In genomic region chr11:32650236-32650749, GRCm38 (mm10) we compare ENCODE assay signal across 15 mouse cellular contexts. TPM values are rescaled to one million over a fixed set of nuclear protein-coding genes. Genes with fewer than 3 reads are reported as not detected.
DNase-seq lines count a peak whose midpoint lies in the region; ATAC-seq and TF ChIP-seq lines count a peak whose summit lies in the region.
"Had no signal": no experiment of that assay in that cellular context is flagged by ENCODE, and none has a peak within 500 bp of the region (broad histone marks: within the 10 kb centered on the region; RNA-seq: fewer than 3 reads in every experiment).

No protein-coding gene starts in this region.

- no peak; the same call in 1 of the 2 replicates for ATAC-seq in kidney, postnatal 0 days (replicated peaks; ENCODE audit: low FRiP score, low read depth)
- no peak for ATAC-seq in intestine, embryonic 15.5 days
- no peak for ATAC-seq in stomach, embryonic 16.5 days (ENCODE audit: insufficient read depth, low FRiP score)
- ATAC-seq in frontal cortex, adult (ENCODE audit: low TSS enrichment) = no peak

- no peak for DNase-seq in kidney, postnatal 0 days (ENCODE audit: low spot score)
- no peak for DNase-seq in kidney, adult 11 months
- DNase-seq in left cerebral cortex, adult 11 months (ENCODE audit: low spot score) = no peak
- DNase-seq: cerebellum, postnatal 14 days; lung, postnatal 10 days; right cerebral cortex, adult 18-20 months; spleen, adult 18-20 months had no signal

- no peaks in the 10 kb centered on the region for H3K9me3 ChIP-seq in kidney, postnatal 0 days (replicated peaks; ENCODE audit: low read length)
- no peaks in the 10 kb centered on the region for H3K9me3 ChIP-seq in intestine, embryonic 15.5 days
- no peaks in the 10 kb centered on the region for H3K9me3 ChIP-seq in stomach, embryonic 16.5 days (replicated peaks; ENCODE audit: control insufficient read depth, low read length)
- H3K9me3 ChIP-seq: forebrain, embryonic 10.5 days; heart, embryonic 12.5 days; midbrain, embryonic 10.5 days had no signal

- H3K4me3 ChIP-seq in kidney, postnatal 0 days (replicated peaks; ENCODE audit: low read depth, low read length) = no peak overlapping the region
- H3K4me3 ChIP-seq in bone marrow, adult 2 months (replicated peaks; ENCODE audit: control insufficient read depth, low read depth, low read length) = no peak overlapping the region
- H3K4me3 ChIP-seq in intestine, embryonic 15.5 days (replicated peaks) = no peak overlapping the region
- H3K4me3 ChIP-seq in stomach, embryonic 16.5 days (replicated peaks; ENCODE audit: low read length) = no peak overlapping the region
- H3K4me3 ChIP-seq: forebrain, embryonic 10.5 days; heart, embryonic 12.5 days; midbrain, embryonic 10.5 days; myocyte had no signal

- no peak for TF ChIP-seq POLR2A in bone marrow, adult 2 months (IDR thresholded peaks at IDR 0.05; ENCODE audit: borderline replicate concordance, control insufficient read depth, low read depth, low read length)

- H3K36me3 ChIP-seq in kidney, postnatal 0 days (ENCODE audit: insufficient read depth, low read length) = no peaks in the 10 kb centered on the region
- no peaks in the 10 kb centered on the region for H3K36me3 ChIP-seq in intestine, embryonic 15.5 days
- no peaks in the 10 kb centered on the region; the same call in 1 of the 2 replicates for H3K36me3 ChIP-seq in stomach, embryonic 16.5 days (ENCODE audit: control insufficient read depth, insufficient read depth, low read length)

- H3K27ac ChIP-seq in kidney, postnatal 0 days = peak overlapping the region; percentile 84
- peak overlapping the region; percentile 15; the same call in 1 of the 2 replicates for H3K27ac ChIP-seq in bone marrow, adult 2 months (ENCODE audit: control insufficient read depth, insufficient read depth, low read depth, low read length, poor library complexity)
- H3K27ac ChIP-seq in intestine, embryonic 15.5 days = peak overlapping the region; percentile 2; the same call in 1 of the 2 replicates
- peak overlapping the region; percentile 72 for H3K27ac ChIP-seq in stomach, embryonic 16.5 days (ENCODE audit: low read length)
- H3K27ac ChIP-seq: forebrain, embryonic 10.5 days; midbrain, embryonic 10.5 days had no signal

- no peak for TF ChIP-seq CTCF in kidney, postnatal 0 days (IDR thresholded peaks at IDR 0.05; ENCODE audit: low read depth)
- TF ChIP-seq CTCF in bone marrow, adult 2 months (IDR thresholded peaks at IDR 0.05; ENCODE audit: control insufficient read depth, insufficient read depth, low read length) = no peak

- H3K27me3 ChIP-seq in kidney, postnatal 0 days (ENCODE audit: insufficient read depth, low read length) = no peaks in the 10 kb centered on the region
- H3K27me3 ChIP-seq in intestine, embryonic 15.5 days (replicated peaks) = no peaks in the 10 kb centered on the region
- no peaks in the 10 kb centered on the region for H3K27me3 ChIP-seq in stomach, embryonic 16.5 days (ENCODE audit: control insufficient read depth, insufficient read depth, low read length)
- H3K27me3 ChIP-seq: heart, embryonic 12.5 days had no signal

- peaks cover 12% of the 10 kb centered on the region; the same call in 1 of the 2 replicates for H3K4me1 ChIP-seq in kidney, postnatal 0 days (replicated peaks; ENCODE audit: insufficient read depth, low read length)
- H3K4me1 ChIP-seq in bone marrow, adult 2 months (ENCODE audit: control insufficient read depth, insufficient read depth, low read length) = peaks cover 5% of the 10 kb centered on the region
- H3K4me1 ChIP-seq in intestine, embryonic 15.5 days (replicated peaks) = peaks cover 6% of the 10 kb centered on the region
- H3K4me1 ChIP-seq in stomach, embryonic 16.5 days (ENCODE audit: control insufficient read depth, insufficient read depth, low read length) = 0 out of 2 replicates have a peak, but pooled peaks cover 10% of the 10 kb centered on the region
- H3K4me1 ChIP-seq: forebrain, embryonic 10.5 days; midbrain, embryonic 10.5 days had no signal

- peak overlapping the region; percentile 1; the same call in 1 of the 2 replicates for H3K9ac ChIP-seq in kidney, postnatal 0 days (ENCODE audit: low read depth, low read length)
- H3K9ac ChIP-seq in intestine, embryonic 15.5 days = no peak overlapping the region
- no peak overlapping the region for H3K9ac ChIP-seq in stomach, embryonic 16.5 days (ENCODE audit: low read length)
- H3K9ac ChIP-seq: heart, embryonic 12.5 days had no signal

- H3K4me2 ChIP-seq in kidney, postnatal 0 days (ENCODE audit: low read length) = peak overlapping the region; percentile 22
- H3K4me2 ChIP-seq in intestine, embryonic 15.5 days (replicated peaks) = no peak overlapping the region
- H3K4me2 ChIP-seq in stomach, embryonic 16.5 days (ENCODE audit: low read depth, low read length) = no peak overlapping the region
- H3K4me2 ChIP-seq: heart, embryonic 12.5 days had no signal

RNA-seq across cellular contexts. Expression of gene Fbxw11, which starts 7.8 kb away (rescaled TPM):
- polyA plus RNA-seq in kidney, postnatal 0 days (2015; fragmentation: Nextera tagmentation; extraction: Ambion mirVana) = 61.1 and 68.4 TPM in 2 replicates
- 9.4 and 12.8 TPM in 2 replicates for polyA plus RNA-seq in bone marrow, adult 2 months (2011; ENCODE audit: insufficient read depth, insufficient read length, low replicate concordance, missing spikeins)
- polyA plus RNA-seq in intestine, embryonic 15.5 days (2015; fragmentation: Nextera tagmentation; extraction: Ambion mirVana) = 59.8 and 65.7 TPM in 2 replicates
- 61.1 and 65.0 TPM in 2 replicates for polyA plus RNA-seq in stomach, embryonic 16.5 days (2015; fragmentation: Nextera tagmentation; extraction: Ambion mirVana)

Comparison
In these comparisons a context has a peak if more than half of its experiments do, and no peak if none do; other contexts are left out.
1. H3K27ac ChIP-seq: peak in every context shown above with its lines; median percentile 84 in kidney, postnatal 0 days; 72 in stomach, embryonic 16.5 days; 15 in bone marrow, adult 2 months; 2 in intestine, embryonic 15.5 days.